Mouse (Mus musculus) ES-E14 (cell line): ENCODE data around the gene Xlr3a.

Source experiments
- CHD2 ChIP-seq: IDR thresholded peaks from 2 replicates; pipeline ENCODE4 v1.6.1; 2014; ENCODE audit warnings: mild to moderate bottlenecking, low read depth, low read length, inconsistent platforms
- ZC3H11A ChIP-seq: IDR thresholded peaks from 2 replicates; pipeline ENCODE4 v1.6.1; 2012; ENCODE audit warnings: low read depth, mild to moderate bottlenecking, inconsistent platforms, low read length, borderline replicate concordance
- ZNF384 ChIP-seq: IDR thresholded peaks from 2 replicates; pipeline ENCODE4 v1.6.1; 2012; ENCODE audit warnings: low read depth, low read length, inconsistent platforms

DNA sequence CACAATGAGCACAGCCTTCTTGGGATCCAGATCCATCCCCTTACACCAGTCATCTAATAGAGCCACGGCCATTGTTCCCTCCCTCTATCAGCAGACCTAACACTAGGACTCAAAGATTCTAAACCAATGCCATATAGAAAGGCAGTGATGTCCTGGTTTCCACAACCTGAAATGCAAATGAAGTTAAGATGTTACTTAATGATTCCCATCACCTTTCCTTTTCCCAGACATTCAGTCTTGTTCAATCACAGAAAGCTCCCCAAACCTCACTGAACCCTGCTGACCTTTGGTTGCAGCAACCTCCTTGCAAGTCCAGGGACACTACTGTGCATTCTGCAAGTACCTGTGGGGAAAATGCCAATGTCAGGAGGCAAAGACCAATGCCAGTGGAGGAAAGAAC, 59.9 kb downstream of the Xlr3a start, which contains the start of gene Pnma5:
- no peak for TF ChIP-seq CHD2
- TF ChIP-seq ZC3H11A = no peak
- no peak for TF ChIP-seq ZNF384
